Mouse (Mus musculus): ENCODE data around the gene Gm20695. TPM values are rescaled to one million over a fixed set of nuclear protein-coding genes. Genes with fewer than 3 reads are reported as not detected.

The Gm20695 gene
- 2.7 and 5.4 TPM in 2 replicates for polyA plus RNA-seq (2015; fragmentation: Nextera tagmentation; extraction: Ambion mirVana)

DNA sequence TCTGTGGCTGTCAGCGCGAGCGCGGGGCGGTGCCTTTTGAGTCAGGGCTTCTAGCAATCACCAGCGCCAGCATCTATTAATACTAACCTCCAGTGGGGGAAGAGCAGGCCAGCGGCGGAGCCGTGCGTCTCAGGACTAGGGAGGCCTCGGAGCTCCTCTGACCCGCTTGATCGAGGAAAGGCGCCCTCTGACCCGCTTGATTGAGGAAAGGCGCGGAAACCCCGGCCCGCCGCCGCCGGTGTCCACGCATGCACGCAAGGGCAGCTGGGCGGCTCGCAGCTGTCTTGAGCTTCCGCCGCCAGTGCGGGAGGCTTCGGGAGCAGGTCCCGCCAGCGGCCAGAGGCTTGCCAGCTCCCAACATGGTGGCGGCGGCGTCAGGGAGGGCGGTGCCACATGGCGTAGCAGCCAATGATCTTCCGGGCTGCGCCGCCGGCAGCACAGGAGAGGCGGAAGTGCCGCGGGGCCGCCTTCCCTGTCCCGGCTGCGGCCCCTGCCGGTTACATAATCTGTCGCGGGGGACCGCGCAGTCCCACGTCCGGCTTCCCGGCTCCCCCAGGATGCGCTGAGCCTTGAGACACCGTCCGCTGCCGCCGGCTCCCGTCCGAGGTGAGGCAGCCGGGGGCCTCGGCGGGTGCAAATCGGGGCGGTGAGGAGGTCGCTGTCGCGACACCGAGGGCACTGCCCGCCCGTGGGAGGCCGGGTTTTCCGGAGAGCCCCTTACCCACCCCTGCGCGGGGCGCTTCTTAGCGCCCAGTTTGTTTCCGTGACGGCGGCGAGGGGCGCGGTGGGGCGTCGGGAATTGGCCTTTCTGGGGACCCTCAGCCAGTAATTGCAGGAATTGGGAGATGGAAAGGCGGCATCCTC lies at the start of gene Gm20695, which contains the start of gene Zfp597:
Gene Gm20695 (plus strand): TSS at position 448 of the 864 bp plus-strand sequence.
Gene Zfp597 (minus strand): TSS at position 361 of the 864 bp plus-strand sequence.
- Histone ChIP-seq H3K9me3 (replicated peaks; ENCODE audit: control insufficient read depth, low read length, poor library complexity, severe bottlenecking) (no peaks in the 10 kb centered on the region), H3K4me1 (ENCODE audit: control insufficient read depth, insufficient read depth, low read length) (peaks cover 33% of the 10 kb centered on the region), H3K27me3 (ENCODE audit: control insufficient read depth, insufficient read depth, low read depth, low read length) (no peaks in the 10 kb centered on the region), H3K4me3 (ENCODE audit: low read depth, low read length) (peak within 1 kb of the TSS; percentile 92), H3K36me3 (ENCODE audit: control insufficient read depth, insufficient read depth, low read length) (0 out of 2 replicates have a peak, but pooled peaks cover 1% of the 10 kb centered on the region), H3K4me2 (ENCODE audit: low read length) (peak within 1 kb of the TSS; percentile 73), H3K9ac (ENCODE audit: low read depth, low read length) (peak within 1 kb of the TSS; percentile 93), H3K27ac (ENCODE audit: low read length) (peak within 1 kb of the TSS; percentile 97)
- WGBS = under 1% methylated on average over 86 of the region's 88 CpGs
- peak; percentile 99 for ATAC-seq

GRCm38 (mm10) chr16:3835461-3835860 lies 49.0 kb upstream of the Gm20695 start:
- no peak overlapping the region for H3K4me2 ChIP-seq (ENCODE audit: low read length)
- H3K4me1 ChIP-seq (ENCODE audit: control insufficient read depth, insufficient read depth, low read length) = no peaks in the 10 kb centered on the region
- H3K9me3 ChIP-seq (replicated peaks; ENCODE audit: control insufficient read depth, low read length, poor library complexity, severe bottlenecking) = no peaks in the 10 kb centered on the region
- no peak overlapping the region for H3K4me3 ChIP-seq (ENCODE audit: low read depth, low read length)
- H3K27me3 ChIP-seq (ENCODE audit: control insufficient read depth, insufficient read depth, low read depth, low read length) = no peaks in the 10 kb centered on the region; the same call in 1 of the 2 replicates
- 80% methylated on average over 2 of the region's 2 CpGs for WGBS
- H3K9ac ChIP-seq (ENCODE audit: low read depth, low read length) = no peak overlapping the region
- no peak overlapping the region for H3K27ac ChIP-seq (ENCODE audit: low read length)
- ATAC-seq = no peak
- H3K36me3 ChIP-seq (ENCODE audit: control insufficient read depth, insufficient read depth, low read length) = no peaks in the 10 kb centered on the region

GRCm38 (mm10) chr16:3839157-3839885 lies 45.1 kb upstream of the Gm20695 start:
- no peak overlapping the region for H3K9ac ChIP-seq (ENCODE audit: low read depth, low read length)
- no peaks in the 10 kb centered on the region for H3K9me3 ChIP-seq (replicated peaks; ENCODE audit: control insufficient read depth, low read length, poor library complexity, severe bottlenecking)
- H3K4me1 ChIP-seq (ENCODE audit: control insufficient read depth, insufficient read depth, low read length) = no peaks in the 10 kb centered on the region
- no peak for ATAC-seq
- no peak overlapping the region for H3K4me2 ChIP-seq (ENCODE audit: low read length)
- no peak overlapping the region for H3K4me3 ChIP-seq (ENCODE audit: low read depth, low read length)
- 66% methylated on average over 17 of the region's 17 CpGs for WGBS
- H3K27ac ChIP-seq (ENCODE audit: low read length) = no peak overlapping the region
- no peaks in the 10 kb centered on the region for H3K36me3 ChIP-seq (ENCODE audit: control insufficient read depth, insufficient read depth, low read length)
- no peaks in the 10 kb centered on the region; the same call in 1 of the 2 replicates for H3K27me3 ChIP-seq (ENCODE audit: control insufficient read depth, insufficient read depth, low read depth, low read length)

DNA sequence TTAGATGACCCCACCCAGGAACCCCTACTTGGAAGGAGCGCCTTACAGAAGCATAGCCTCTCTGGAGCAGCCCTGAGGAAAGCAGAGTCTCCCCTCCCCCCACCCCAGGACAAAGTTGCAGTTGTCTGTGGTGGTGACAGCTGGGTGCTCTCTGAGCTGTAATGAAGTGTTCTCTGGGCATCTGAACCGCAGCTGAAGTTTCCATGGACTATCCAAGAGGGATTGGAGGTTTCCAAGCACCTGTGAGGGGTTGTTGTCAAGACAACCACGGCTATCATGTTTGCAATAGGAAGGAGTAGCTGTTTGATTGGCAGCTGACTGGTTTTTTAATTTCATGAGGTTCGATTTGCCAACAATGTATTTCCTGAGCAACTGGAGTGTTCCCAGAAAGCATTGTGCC lies 41.5 kb upstream of the Gm20695 start:
- no peak overlapping the region for H3K4me3 ChIP-seq (ENCODE audit: low read depth, low read length)
- H3K27ac ChIP-seq (ENCODE audit: low read length) = no peak overlapping the region
- no peaks in the 10 kb centered on the region; the same call in 1 of the 2 replicates for H3K27me3 ChIP-seq (ENCODE audit: control insufficient read depth, insufficient read depth, low read depth, low read length)
- H3K9ac ChIP-seq (ENCODE audit: low read depth, low read length) = no peak overlapping the region
- peaks cover 5% of the 10 kb centered on the region for H3K4me1 ChIP-seq (ENCODE audit: control insufficient read depth, insufficient read depth, low read length)
- H3K36me3 ChIP-seq (ENCODE audit: control insufficient read depth, insufficient read depth, low read length) = no peaks in the 10 kb centered on the region
- no peak overlapping the region for H3K4me2 ChIP-seq (ENCODE audit: low read length)
- WGBS = 33% methylated on average over 4 of the region's 4 CpGs
- no peaks in the 10 kb centered on the region for H3K9me3 ChIP-seq (replicated peaks; ENCODE audit: control insufficient read depth, low read length, poor library complexity, severe bottlenecking)
- ATAC-seq = no peak

GRCm38 (mm10) chr16:3843796-3844195 lies 40.7 kb upstream of the Gm20695 start:
- no peak for ATAC-seq
- no peaks in the 10 kb centered on the region for H3K9me3 ChIP-seq (replicated peaks; ENCODE audit: control insufficient read depth, low read length, poor library complexity, severe bottlenecking)
- H3K27ac ChIP-seq (ENCODE audit: low read length) = no peak overlapping the region
- no peaks in the 10 kb centered on the region; the same call in 1 of the 2 replicates for H3K27me3 ChIP-seq (ENCODE audit: control insufficient read depth, insufficient read depth, low read depth, low read length)
- peaks cover 7% of the 10 kb centered on the region for H3K4me1 ChIP-seq (ENCODE audit: control insufficient read depth, insufficient read depth, low read length)
- 79% methylated on average over 1 of the region's 1 CpGs for WGBS
- H3K36me3 ChIP-seq (ENCODE audit: control insufficient read depth, insufficient read depth, low read length) = no peaks in the 10 kb centered on the region
- no peak overlapping the region for H3K4me2 ChIP-seq (ENCODE audit: low read length)
- no peak overlapping the region for H3K4me3 ChIP-seq (ENCODE audit: low read depth, low read length)
- H3K9ac ChIP-seq (ENCODE audit: low read depth, low read length) = no peak overlapping the region

DNA sequence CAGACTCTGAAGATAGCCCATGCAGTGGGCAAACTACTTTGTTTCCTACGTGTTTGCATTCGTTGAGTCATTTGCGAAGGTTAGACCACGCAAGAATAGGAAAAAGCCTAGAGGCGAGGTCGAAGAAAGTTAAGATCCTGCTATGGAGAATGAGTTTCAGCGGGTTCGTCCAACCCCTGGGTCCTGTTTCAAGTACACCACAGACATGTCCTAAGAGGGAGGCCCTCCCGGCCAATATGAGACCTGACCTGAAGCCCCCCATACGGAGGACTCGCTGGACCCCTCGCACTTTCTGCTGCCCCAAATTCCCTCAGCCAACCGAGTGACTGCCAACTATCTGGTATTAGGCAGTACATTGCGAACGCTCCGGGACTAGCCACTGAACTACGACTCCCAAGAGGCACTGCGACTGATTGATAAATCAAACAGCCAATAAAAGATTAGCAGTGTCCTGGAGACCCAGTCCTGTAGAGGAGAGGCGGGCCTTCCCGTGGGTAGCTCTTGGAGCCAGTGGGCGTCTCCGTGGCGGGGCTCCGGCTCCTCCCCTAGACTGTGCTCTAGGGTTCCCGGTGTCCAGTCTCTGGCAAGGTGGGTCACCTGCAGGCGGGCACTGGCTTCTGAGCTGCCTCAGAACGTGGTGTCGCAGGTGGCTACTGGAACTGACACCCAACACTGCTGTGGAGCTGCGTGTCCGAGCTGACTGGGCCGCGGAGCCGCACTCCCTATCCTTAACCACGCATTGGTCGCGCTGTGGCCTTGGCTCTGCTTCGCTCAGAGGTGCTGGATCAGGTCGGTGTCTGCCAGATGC lies 37.5 kb upstream of the Gm20695 start, which contains the start of gene Zfp174:
Gene Zfp174 (plus strand): TSS at position 558 of the 808 bp plus-strand sequence.
- Histone ChIP-seq H3K4me3 (ENCODE audit: low read depth, low read length) (peak within 1 kb of the TSS; percentile 61), H3K27ac (ENCODE audit: low read length) (peak within 1 kb of the TSS; percentile 65)
- WGBS = 3% methylated on average over 37 of the region's 38 CpGs

GRCm38 (mm10) chr16:3847871-3848270 lies 36.6 kb upstream of the Gm20695 start:
- peak overlapping the region; percentile 71 for H3K4me2 ChIP-seq (ENCODE audit: low read length)
- peak overlapping the region; percentile 76 for H3K9ac ChIP-seq (ENCODE audit: low read depth, low read length)
- no peaks in the 10 kb centered on the region for H3K36me3 ChIP-seq (ENCODE audit: control insufficient read depth, insufficient read depth, low read length)
- H3K4me3 ChIP-seq (ENCODE audit: low read depth, low read length) = peak overlapping the region; percentile 61
- H3K27ac ChIP-seq (ENCODE audit: low read length) = no peak overlapping the region
- H3K27me3 ChIP-seq (ENCODE audit: control insufficient read depth, insufficient read depth, low read depth, low read length) = no peaks in the 10 kb centered on the region
- 66% methylated on average over 4 of the region's 4 CpGs for WGBS
- H3K9me3 ChIP-seq (replicated peaks; ENCODE audit: control insufficient read depth, low read length, poor library complexity, severe bottlenecking) = no peaks in the 10 kb centered on the region
- no peak for ATAC-seq
- peaks cover 7% of the 10 kb centered on the region for H3K4me1 ChIP-seq (ENCODE audit: control insufficient read depth, insufficient read depth, low read length)

More for the DNA sequence above, 37.5 kb upstream of the Gm20695 start, which contains the start of gene Zfp174:
- peak within 1 kb of the TSS; percentile 76 for H3K9ac ChIP-seq (ENCODE audit: low read depth, low read length)
- no peaks in the 10 kb centered on the region for H3K27me3 ChIP-seq (ENCODE audit: control insufficient read depth, insufficient read depth, low read depth, low read length)
- peak within 1 kb of the TSS; percentile 71 for H3K4me2 ChIP-seq (ENCODE audit: low read length)
- peak; percentile 99 for ATAC-seq
- H3K9me3 ChIP-seq (replicated peaks; ENCODE audit: control insufficient read depth, low read length, poor library complexity, severe bottlenecking) = no peaks in the 10 kb centered on the region
- peaks cover 7% of the 10 kb centered on the region for H3K4me1 ChIP-seq (ENCODE audit: control insufficient read depth, insufficient read depth, low read length)
- no peaks in the 10 kb centered on the region for H3K36me3 ChIP-seq (ENCODE audit: control insufficient read depth, insufficient read depth, low read length)

DNA sequence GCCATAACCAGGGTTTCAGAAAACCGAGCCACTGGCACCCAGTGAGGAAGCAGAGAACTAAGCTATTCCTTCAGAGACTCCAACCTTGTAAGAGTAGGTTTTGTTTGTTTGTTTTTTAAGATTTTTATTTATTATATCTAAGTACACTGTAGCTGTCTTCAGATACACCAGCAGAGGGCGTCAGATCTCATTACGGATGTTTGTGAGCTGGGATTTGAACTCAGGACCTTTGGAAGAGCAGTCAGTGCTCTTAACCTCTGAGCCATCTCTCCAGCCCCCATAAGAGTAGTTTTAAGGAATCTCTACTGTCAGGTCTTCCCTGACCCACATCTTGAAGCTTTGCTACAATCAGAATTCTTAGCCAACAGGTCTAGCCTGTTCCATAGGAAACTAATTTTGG lies 36.0 kb upstream of the Gm20695 start:
- WGBS = 70% methylated on average over 3 of the region's 3 CpGs
- H3K4me3 ChIP-seq (ENCODE audit: low read depth, low read length) = no peak overlapping the region
- no peaks in the 10 kb centered on the region for H3K27me3 ChIP-seq (ENCODE audit: control insufficient read depth, insufficient read depth, low read depth, low read length)
- H3K9me3 ChIP-seq (replicated peaks; ENCODE audit: control insufficient read depth, low read length, poor library complexity, severe bottlenecking) = no peaks in the 10 kb centered on the region
- H3K4me1 ChIP-seq (ENCODE audit: control insufficient read depth, insufficient read depth, low read length) = peaks cover 7% of the 10 kb centered on the region
- no peak for ATAC-seq
- no peak overlapping the region; the same call in 1 of the 2 replicates for H3K4me2 ChIP-seq (ENCODE audit: low read length)
- no peak overlapping the region; the same call in 1 of the 2 replicates for H3K9ac ChIP-seq (ENCODE audit: low read depth, low read length)
- no peak overlapping the region for H3K27ac ChIP-seq (ENCODE audit: low read length)
- H3K36me3 ChIP-seq (ENCODE audit: control insufficient read depth, insufficient read depth, low read length) = no peaks in the 10 kb centered on the region
